9 mouse cellular contexts compared by ENCODE assay signal in genomic region chr17:26201998-26202397, GRCm38 (mm10). TPM values are rescaled to one million over a fixed set of nuclear protein-coding genes. Genes with fewer than 3 reads are reported as not detected.
DNase-seq lines count a peak whose midpoint lies in the region; ATAC-seq lines count a peak whose summit lies in the region.
"Had no signal": no experiment of that assay in that cellular context is flagged by ENCODE, and none has a peak within 500 bp of the region (broad histone marks: within the 10 kb centered on the region; RNA-seq: fewer than 3 reads in every experiment).

No protein-coding gene starts in this region.

- H3K27ac ChIP-seq in forebrain, embryonic 12.5 days: no peak overlapping the region
- H3K27ac ChIP-seq in forebrain, embryonic 15.5 days (replicated peaks): no peak overlapping the region
- no peak overlapping the region for H3K27ac ChIP-seq in limb, embryonic 10.5 days

- no peak for ATAC-seq in forebrain, embryonic 12.5 days (ENCODE audit: low FRiP score)
- no peak for ATAC-seq in forebrain, embryonic 15.5 days (replicated peaks)

- peak; percentile 43 for DNase-seq in kidney, adult 9 months
- no peak for DNase-seq in kidney, postnatal 4 days
- DNase-seq in MN1 (ENCODE audit: low spot score): peak; percentile 34
- no peak for DNase-seq in limb, embryonic 10.5 days (ENCODE audit: low spot score)
- no peak for DNase-seq in cerebellum, adult 18-20 months
- no peak for DNase-seq in frontal cortex, postnatal 36 days (ENCODE audit: low spot score in 2 of 2)

- peaks cover 74% of the 10 kb centered on the region for H3K27me3 ChIP-seq in forebrain, embryonic 12.5 days
- peaks cover 52% of the 10 kb centered on the region for H3K27me3 ChIP-seq in forebrain, embryonic 15.5 days
- H3K27me3 ChIP-seq in limb, embryonic 10.5 days (ENCODE audit: low read depth, poor library complexity, severe bottlenecking): peaks cover 84% of the 10 kb centered on the region

- H3K4me3 ChIP-seq in forebrain, embryonic 12.5 days (replicated peaks): 0 out of 2 replicates have a peak overlapping the region, but pooled peaks have one; percentile 40
- H3K4me3 ChIP-seq in forebrain, embryonic 15.5 days: no peak overlapping the region
- H3K4me3 ChIP-seq in limb, embryonic 10.5 days: 0 out of 2 replicates have a peak overlapping the region, but pooled peaks have one; percentile 64

- H3K9ac ChIP-seq in forebrain, embryonic 12.5 days: no peak overlapping the region
- H3K9ac ChIP-seq in forebrain, embryonic 15.5 days (replicated peaks): no peak overlapping the region

- no peak overlapping the region for H3K4me2 ChIP-seq in forebrain, embryonic 12.5 days
- no peak overlapping the region for H3K4me2 ChIP-seq in forebrain, embryonic 15.5 days (replicated peaks)

- H3K36me3 ChIP-seq in forebrain, embryonic 12.5 days (replicated peaks): peaks cover 11% of the 10 kb centered on the region
- H3K36me3 ChIP-seq in forebrain, embryonic 15.5 days: 0 out of 2 replicates have a peak, but pooled peaks cover 6% of the 10 kb centered on the region
- H3K36me3 ChIP-seq in limb, embryonic 10.5 days: peaks cover 19% of the 10 kb centered on the region

- H3K4me1 ChIP-seq in forebrain, embryonic 12.5 days: peaks cover 23% of the 10 kb centered on the region
- H3K4me1 ChIP-seq in forebrain, embryonic 15.5 days: peaks cover 25% of the 10 kb centered on the region
- H3K4me1 ChIP-seq in limb, embryonic 10.5 days: peaks cover 41% of the 10 kb centered on the region

- no peaks in the 10 kb centered on the region for H3K9me3 ChIP-seq in forebrain, embryonic 12.5 days
- H3K9me3 ChIP-seq in forebrain, embryonic 15.5 days: no peaks in the 10 kb centered on the region
- H3K9me3 ChIP-seq in limb, embryonic 10.5 days (replicated peaks): no peaks in the 10 kb centered on the region

RNA-seq across cellular contexts. Expression of gene Rgs11, which starts 0.8 kb away (rescaled TPM):
- 2.4 and 3.8 TPM in 2 replicates for polyA plus RNA-seq in forebrain, embryonic 12.5 days (2016; fragmentation: Nextera tagmentation; extraction: Ambion mirVana)
- 4.1 and 6.1 TPM in 2 replicates for polyA plus RNA-seq in forebrain, embryonic 15.5 days (2015; fragmentation: Nextera tagmentation; extraction: Ambion mirVana)
- 1.3 and 1.5 TPM in 2 replicates for polyA plus RNA-seq in limb, embryonic 10.5 days (2016; fragmentation: Nextera tagmentation; extraction: Ambion mirVana)
- polyA plus RNA-seq: C2C12 had no signal

RNA-seq across cellular contexts. Expression of gene Pdia2, which starts 3.1 kb away (rescaled TPM):
- polyA plus RNA-seq in forebrain, embryonic 12.5 days (2016; fragmentation: Nextera tagmentation; extraction: Ambion mirVana): 0.29 and 0.67 TPM in 2 replicates
- polyA plus RNA-seq in forebrain, embryonic 15.5 days (2015; fragmentation: Nextera tagmentation; extraction: Ambion mirVana): 0.19 TPM in 1 of 2 replicates, not detected in the other
- 0.53 and 0.58 TPM in 2 replicates for polyA plus RNA-seq in limb, embryonic 10.5 days (2016; fragmentation: Nextera tagmentation; extraction: Ambion mirVana)

RNA-seq across cellular contexts. Expression of gene Arhgdig, which starts 5.6 kb away (rescaled TPM):
- polyA plus RNA-seq in forebrain, embryonic 12.5 days (2016; fragmentation: Nextera tagmentation; extraction: Ambion mirVana): 10.5 and 10.6 TPM in 2 replicates
- polyA plus RNA-seq in forebrain, embryonic 15.5 days (2015; fragmentation: Nextera tagmentation; extraction: Ambion mirVana): 39.9 and 40.3 TPM in 2 replicates
- polyA plus RNA-seq in limb, embryonic 10.5 days (2016; fragmentation: Nextera tagmentation; extraction: Ambion mirVana): 2.0 and 4.2 TPM in 2 replicates

RNA-seq across cellular contexts. Expression of gene Fam234a, which starts 42.0 kb away (rescaled TPM):
- 19.7 and 24.4 TPM in 2 replicates for polyA plus RNA-seq in forebrain, embryonic 12.5 days (2016; fragmentation: Nextera tagmentation; extraction: Ambion mirVana)
- polyA plus RNA-seq in forebrain, embryonic 15.5 days (2015; fragmentation: Nextera tagmentation; extraction: Ambion mirVana): 23.3 and 27.8 TPM in 2 replicates
- polyA plus RNA-seq in limb, embryonic 10.5 days (2016; fragmentation: Nextera tagmentation; extraction: Ambion mirVana): 21.5 and 28.0 TPM in 2 replicates

RNA-seq across cellular contexts. Expression of gene Luc7l, which starts 50.7 kb away (rescaled TPM):
- 148 and 151 TPM in 2 replicates for polyA plus RNA-seq in forebrain, embryonic 12.5 days (2016; fragmentation: Nextera tagmentation; extraction: Ambion mirVana)
- polyA plus RNA-seq in forebrain, embryonic 15.5 days (2015; fragmentation: Nextera tagmentation; extraction: Ambion mirVana): 122 and 123 TPM in 2 replicates
- 136 and 137 TPM in 2 replicates for polyA plus RNA-seq in limb, embryonic 10.5 days (2016; fragmentation: Nextera tagmentation; extraction: Ambion mirVana)

Comparison
In these comparisons a context has a peak if more than half of its experiments do, and no peak if none do; other contexts are left out.
1. DNase-seq: peak in kidney, adult 9 months (single experiment) and MN1 (single experiment); none in kidney, postnatal 4 days (0 of 2), limb, embryonic 10.5 days (single experiment), cerebellum, adult 18-20 months (0 of 2) and frontal cortex, postnatal 36 days (0 of 2).